Mouse (Mus musculus) heart, adult 2 months (tissue): ENCODE measurements at regions not wholly inside any gene's neighbourhood (a gene's known extent, or its start where the extent isn't known, plus 50 kb on each side); places are given as distances from the start of the nearest gene placed in this dataset.

Experiments used
- DNase-seq, 2 experiments: peaks; one replicate each; pipeline ENCODE4 v3.0.0; 2021
- H3K27ac ChIP-seq: fragments of 200-600 bp; 2 replicates; pipeline ENCODE4 v1.8.1; 2022
- H3K27me3 ChIP-seq: fragments of 200-500 bp; 2 replicates; pipeline ENCODE4 v1.6.1; 2012; ENCODE audit warnings: mild to moderate bottlenecking, low read length, inconsistent platforms, mixed read lengths; ENCODE audit not compliant: control insufficient read depth, insufficient read depth
- H3K36me3 ChIP-seq: fragments of 200-500 bp; 2 replicates; pipeline ENCODE4 v1.6.1; 2012; ENCODE audit warnings: low read length, inconsistent platforms; ENCODE audit not compliant: control insufficient read depth, insufficient read depth
- H3K4me1 ChIP-seq: fragments of 200-500 bp; 2 replicates; pipeline ENCODE4 v1.6.1; 2011; ENCODE audit warnings: low read length; ENCODE audit not compliant: control insufficient read depth, insufficient read depth
- H3K4me3 ChIP-seq: fragments of 200-600 bp; 2 replicates; pipeline ENCODE4 v1.8.1; 2022
- H3K79me2 ChIP-seq: fragments of 200-500 bp; replicated peaks from 2 replicates; pipeline ENCODE4 v1.6.1; 2012; ENCODE audit warnings: mild to moderate bottlenecking, inconsistent platforms, low read length, moderate library complexity, mixed read lengths; ENCODE audit not compliant: control insufficient read depth, insufficient read depth
- H3K9ac ChIP-seq: fragments of 200-500 bp; 2 replicates; pipeline ENCODE4 v1.6.1; 2012; ENCODE audit warnings: low read depth, mild to moderate bottlenecking, control low read depth, inconsistent platforms, low read length, mixed read lengths
- CTCF ChIP-seq: fragments of 200-600 bp; IDR thresholded peaks from 2 replicates; pipeline ENCODE4 v1.8.1; 2022; ENCODE audit warnings: antibody characterized with exemption, mild to moderate bottlenecking, moderate library complexity
- EP300 ChIP-seq: fragments of 200-500 bp; IDR thresholded peaks from 2 replicates; pipeline ENCODE4 v1.6.1; 2011; ENCODE audit warnings: low read depth, low read length, control low read depth; ENCODE audit not compliant: insufficient read depth
- POLR2A ChIP-seq: fragments of 200-500 bp; IDR thresholded peaks from 2 replicates; pipeline ENCODE4 v1.6.1; 2011; ENCODE audit warnings: mild to moderate bottlenecking, low read depth, low read length, control low read depth; ENCODE audit not compliant: insufficient read depth
- WGBS: fragments of 180-500 bp; shearing (Covaris S2); methylation state at CpG from one replicate; pipeline ENCODE4 v1.1.7; 2018; 5-methylcytosine and 5-hydroxymethylcytosine counted together
- intact Hi-C: fragments of 180-260 bp; cut with DNase I; formaldehyde crosslinking; loops from one replicate; pipeline ENCODE4 v1.15.1; 2025

- no peaks in the 10 kb centered on the region for H3K4me1 ChIP-seq
- TF ChIP-seq CTCF = no peak
- no peak for TF ChIP-seq EP300
- TF ChIP-seq POLR2A = no peak
- H3K9ac ChIP-seq = no peak overlapping the region
- no peak overlapping the region for H3K4me3 ChIP-seq
- WGBS = 80% methylated on average over 4 of the region's 4 CpGs
- intact Hi-C loops = no loop called here
- DNase-seq = no peak
- H3K27me3 ChIP-seq = no peaks in the 10 kb centered on the region
- H3K79me2 ChIP-seq = no peaks in the 10 kb centered on the region
- H3K36me3 ChIP-seq = no peaks in the 10 kb centered on the region
- no peak overlapping the region for H3K27ac ChIP-seq
Measured at GRCm38 (mm10) chr8:64461136-64461535, 231.7 kb downstream of the Cpe start.

DNA sequence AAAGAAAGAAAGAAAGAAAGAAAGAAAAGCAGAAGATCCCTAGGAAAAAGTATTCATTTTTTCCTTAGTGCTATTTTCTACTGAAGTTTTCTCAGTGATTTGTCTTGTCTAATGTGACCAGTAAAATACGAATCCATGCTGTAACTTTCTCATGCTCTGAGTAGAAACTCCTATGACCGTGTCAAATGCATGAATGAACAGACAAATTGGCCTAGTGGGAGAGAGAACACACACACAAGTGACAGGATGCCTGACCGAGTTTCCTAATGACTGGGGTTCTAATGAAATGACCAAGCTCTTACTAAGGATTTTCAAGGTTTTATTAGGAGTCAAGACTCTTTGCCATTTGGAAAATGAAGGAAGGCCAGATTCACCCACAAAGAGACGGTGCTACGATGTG, 235.9 kb downstream of the Cpe start:
- no peaks in the 10 kb centered on the region for H3K27me3 ChIP-seq

GRCm38 (mm10) chr8:64454736-64455135, 238.1 kb downstream of the Cpe start:
- TF ChIP-seq CTCF (no peak), EP300 (no peak), POLR2A (no peak)
- no peaks in the 10 kb centered on the region for H3K4me1 ChIP-seq
- H3K4me3 ChIP-seq = no peak overlapping the region
- intact Hi-C loops = no loop called here
- H3K79me2 ChIP-seq = no peaks in the 10 kb centered on the region
- H3K9ac ChIP-seq = no peak overlapping the region
- no peaks in the 10 kb centered on the region for H3K27me3 ChIP-seq
- no peak for DNase-seq
- H3K27ac ChIP-seq = no peak overlapping the region
- H3K36me3 ChIP-seq = no peaks in the 10 kb centered on the region
- 56% methylated on average over 4 of the region's 4 CpGs for WGBS

More for the DNA sequence above, 235.9 kb downstream of the Cpe start:
- Histone ChIP-seq H3K36me3 (no peaks in the 10 kb centered on the region), H3K79me2 (no peaks in the 10 kb centered on the region), H3K4me3 (no peak overlapping the region), H3K9ac (no peak overlapping the region), H3K4me1 (no peaks in the 10 kb centered on the region), H3K27ac (no peak overlapping the region)
- WGBS = 82% methylated on average over 5 of the region's 5 CpGs
- TF ChIP-seq EP300 (no peak), CTCF (no peak)
- intact Hi-C loops = no loop called here
- no peak for DNase-seq

- 83% methylated on average over 3 of the region's 3 CpGs for WGBS
- TF ChIP-seq EP300 (no peak), CTCF (no peak), POLR2A (no peak)
- no peak for DNase-seq
Measured at GRCm38 (mm10) chr8:64445366-64445765, 239.3 kb upstream of the Tll1 start.

GRCm38 (mm10) chr8:64444429-64444828, 238.4 kb upstream of the Tll1 start:
- Histone ChIP-seq H3K9ac (no peak overlapping the region), H3K27ac (no peak overlapping the region), H3K4me1 (no peaks in the 10 kb centered on the region), H3K36me3 (no peaks in the 10 kb centered on the region), H3K4me3 (no peak overlapping the region), H3K27me3 (no peaks in the 10 kb centered on the region), H3K79me2 (no peaks in the 10 kb centered on the region)
- intact Hi-C loops = no loop called here
- no peak for TF ChIP-seq EP300
- no peak for TF ChIP-seq POLR2A
- TF ChIP-seq CTCF = no peak
- no peak for DNase-seq
- 72% methylated on average over 5 of the region's 5 CpGs for WGBS

More at GRCm38 (mm10) chr8:64445366-64445765, 239.3 kb upstream of the Tll1 start:
- intact Hi-C loops = no loop called here
- Histone ChIP-seq H3K4me1 (no peaks in the 10 kb centered on the region), H3K27ac (no peak overlapping the region), H3K27me3 (no peaks in the 10 kb centered on the region), H3K79me2 (no peaks in the 10 kb centered on the region), H3K9ac (no peak overlapping the region), H3K4me3 (no peak overlapping the region), H3K36me3 (no peaks in the 10 kb centered on the region)

- Histone ChIP-seq H3K4me1 (no peaks in the 10 kb centered on the region), H3K27ac (no peak overlapping the region), H3K4me3 (no peak overlapping the region), H3K36me3 (no peaks in the 10 kb centered on the region), H3K9ac (no peak overlapping the region), H3K27me3 (no peaks in the 10 kb centered on the region), H3K79me2 (no peaks in the 10 kb centered on the region)
- 77% methylated on average over 5 of the region's 5 CpGs for WGBS
- no peak for TF ChIP-seq CTCF
- no peak for TF ChIP-seq EP300
- TF ChIP-seq POLR2A = no peak
- intact Hi-C loops = no loop called here
- no peak for DNase-seq
Measured at GRCm38 (mm10) chr8:64438489-64438888, 232.4 kb upstream of the Tll1 start.
